Comparison of ENCODE assay signal across 12 mouse cellular contexts in the genomic region with DNA sequence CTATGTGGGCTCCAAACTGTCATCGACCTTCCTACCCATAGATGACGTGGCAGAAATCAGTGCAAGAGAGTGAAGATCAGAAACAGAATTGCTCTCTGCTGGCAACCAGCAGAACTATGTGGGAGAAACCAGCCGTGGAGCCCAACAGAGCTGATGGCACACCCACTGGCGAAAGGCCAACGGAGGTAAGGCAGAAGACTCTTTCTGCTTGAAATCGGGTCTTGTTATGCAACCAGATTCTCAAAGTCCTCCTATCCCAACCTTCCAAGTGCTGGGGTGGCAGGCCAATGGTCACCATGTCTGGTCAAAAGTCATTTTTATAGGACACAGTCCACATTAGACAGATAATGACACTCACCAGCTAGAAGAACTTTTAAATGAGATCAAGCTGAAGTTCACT. TPM values are rescaled to one million over a fixed set of nuclear protein-coding genes. Genes with fewer than 3 reads are reported as not detected.
DNase-seq lines count a peak whose midpoint lies in the region; ATAC-seq and TF ChIP-seq lines count a peak whose summit lies in the region.
"Had no signal": no experiment of that assay in that cellular context is flagged by ENCODE, and none has a peak within 500 bp of the region (broad histone marks: within the 10 kb centered on the region; RNA-seq: fewer than 3 reads in every experiment).

No protein-coding gene starts in this region.

- H3K36me3 ChIP-seq in midbrain, embryonic 14.5 days (ENCODE audit: control insufficient read depth, insufficient read depth, low read length) = peaks cover 8% of the 10 kb centered on the region
- no peaks in the 10 kb centered on the region; the same call in 1 of the 2 replicates for H3K36me3 ChIP-seq in midbrain, embryonic 15.5 days (replicated peaks)
- H3K36me3 ChIP-seq: lung, embryonic 15.5 days had no signal

- H3K27ac ChIP-seq in midbrain, embryonic 14.5 days (replicated peaks; ENCODE audit: low read depth, low read length) = no peak overlapping the region
- no peak overlapping the region for H3K27ac ChIP-seq in midbrain, embryonic 15.5 days
- H3K27ac ChIP-seq in gastrocnemius, adult 2 months = no peak overlapping the region
- H3K27ac ChIP-seq: heart, adult 2 months; lung, embryonic 15.5 days had no signal

- no peak for ATAC-seq in midbrain, embryonic 14.5 days (ENCODE audit: low FRiP score, low TSS enrichment)
- no peak for ATAC-seq in midbrain, embryonic 15.5 days (replicated peaks)

- no peaks in the 10 kb centered on the region for H3K9me3 ChIP-seq in midbrain, embryonic 14.5 days (ENCODE audit: control insufficient read depth, low read length)
- H3K9me3 ChIP-seq in midbrain, embryonic 15.5 days = no peaks in the 10 kb centered on the region
- H3K9me3 ChIP-seq: embryonic facial prominence, embryonic 13.5 days; lung, embryonic 15.5 days had no signal

- DNase-seq in heart, adult 11 months = peak; percentile 84
- DNase-seq in heart, postnatal 25 days (ENCODE audit: low spot score) = no peak
- DNase-seq in midbrain, embryonic 14.5 days = no peak
- peak; percentile 80 to 85 for DNase-seq in cerebellum, postnatal 14 days
- DNase-seq in right cerebral cortex, adult 2 months (ENCODE audit: low spot score in 2 of 2) = peak; percentile 74 to 75
- DNase-seq in embryo, embryonic 10 days (ENCODE audit: low spot score) = no peak
- DNase-seq in gastrocnemius, adult 2 months = no peak
- DNase-seq: heart, adult 2 months had no signal

- TF ChIP-seq CTCF in gastrocnemius, adult 2 months (IDR thresholded peaks at IDR 0.05) = no peak

- 86% methylated on average over 6 of the region's 6 CpGs for WGBS in midbrain, embryonic 14.5 days
- WGBS in midbrain, embryonic 15.5 days = 74% methylated on average over 6 of the region's 6 CpGs

- H3K4me3 ChIP-seq in midbrain, embryonic 14.5 days (replicated peaks; ENCODE audit: low read depth, low read length) = no peak overlapping the region
- H3K4me3 ChIP-seq in midbrain, embryonic 15.5 days = no peak overlapping the region
- H3K4me3 ChIP-seq in gastrocnemius, adult 2 months = no peak overlapping the region
- H3K4me3 ChIP-seq: embryonic facial prominence, embryonic 13.5 days; heart, adult 2 months; lung, embryonic 15.5 days had no signal

- intact Hi-C loops in heart, postnatal 25 days (cut with DNase I) = no loop called here
- intact Hi-C loops in gastrocnemius, adult 2 months (cut with DNase I) = no loop called here

- no peaks in the 10 kb centered on the region for H3K27me3 ChIP-seq in midbrain, embryonic 14.5 days (ENCODE audit: control insufficient read depth, insufficient read depth, low read length)
- H3K27me3 ChIP-seq in midbrain, embryonic 15.5 days (replicated peaks) = no peaks in the 10 kb centered on the region
- H3K27me3 ChIP-seq: embryonic facial prominence, embryonic 13.5 days; lung, embryonic 15.5 days had no signal

- H3K4me2 ChIP-seq in midbrain, embryonic 14.5 days (ENCODE audit: low read length) = peak overlapping the region; percentile 77; the same call in 1 of the 2 replicates
- no peak overlapping the region for H3K4me2 ChIP-seq in midbrain, embryonic 15.5 days
- H3K4me2 ChIP-seq: embryonic facial prominence, embryonic 13.5 days; lung, embryonic 15.5 days had no signal

- peaks cover 55% of the 10 kb centered on the region for H3K4me1 ChIP-seq in midbrain, embryonic 14.5 days (ENCODE audit: control insufficient read depth, insufficient read depth, low read length)
- H3K4me1 ChIP-seq in midbrain, embryonic 15.5 days = peaks cover 83% of the 10 kb centered on the region

- no peak overlapping the region for H3K9ac ChIP-seq in midbrain, embryonic 14.5 days (replicated peaks; ENCODE audit: low read length)
- H3K9ac ChIP-seq in midbrain, embryonic 15.5 days = no peak overlapping the region
- H3K9ac ChIP-seq: embryonic facial prominence, embryonic 13.5 days; lung, embryonic 15.5 days had no signal

RNA-seq across cellular contexts. Expression of a gene that starts 40.6 kb away (rescaled TPM):
- not detected for total RNA-seq in heart, postnatal 25 days (2021)
- 3.1 and 3.2 TPM in 2 replicates for polyA plus RNA-seq in midbrain, embryonic 14.5 days (2014; fragmentation: Nextera tagmentation; extraction: Ambion mirVana)
- polyA plus RNA-seq in midbrain, embryonic 15.5 days (2015; fragmentation: Nextera tagmentation; extraction: Ambion mirVana) = 2.0 and 2.5 TPM in 2 replicates
- total RNA-seq in gastrocnemius, adult 2 months (2021) = not detected
- total RNA-seq: heart, adult 2 months; layer of hippocampus, adult 18-20 months had no signal
- polyA plus RNA-seq: heart, adult 2 months had no signal

RNA-seq across cellular contexts. Expression of a gene that starts 58.9 kb away (rescaled TPM):
- 1 to 10 TPM; 3.2 to 4.2 TPM for total RNA-seq in heart, postnatal 25 days (2021)
- polyA plus RNA-seq in midbrain, embryonic 14.5 days (2014; fragmentation: Nextera tagmentation; extraction: Ambion mirVana) = 1.2 and 1.7 TPM in 2 replicates
- 1.6 and 1.8 TPM in 2 replicates for polyA plus RNA-seq in midbrain, embryonic 15.5 days (2015; fragmentation: Nextera tagmentation; extraction: Ambion mirVana)
- 1 to 10 TPM; 1.4 to 1.6 TPM for total RNA-seq in gastrocnemius, adult 2 months (2021)

Comparison
In these comparisons a context has a peak if more than half of its experiments do, and no peak if none do; other contexts are left out.
1. DNase-seq: peak in heart, adult 11 months (single experiment), cerebellum, postnatal 14 days (2 of 2) and right cerebral cortex, adult 2 months (2 of 2); none in heart, postnatal 25 days (single experiment), midbrain, embryonic 14.5 days (single experiment), embryo, embryonic 10 days (single experiment) and gastrocnemius, adult 2 months (single experiment).